Mouse (Mus musculus) limb, embryonic 12.5 days (tissue): ENCODE results near the gene Il9. TPM values are rescaled to one million over a fixed set of nuclear protein-coding genes. Genes with fewer than 3 reads are reported as not detected.

Experiments used
- ATAC-seq: fragments of 200-750 bp; cut with Nextera tagmentation; 2 replicates; pipeline ENCODE4 v1.8.0; 2017; ENCODE audit warnings: low read depth, moderate TSS enrichment; ENCODE audit not compliant: insufficient number of reproducible peaks, insufficient read depth, low FRiP score, low TSS enrichment
- H3K27ac ChIP-seq: fragments of 300-500 bp; sonication (generic); 2 replicates; pipeline ENCODE4 v1.5.1; 2016; ENCODE audit warnings: mild to moderate bottlenecking, moderate library complexity
- H3K27me3 ChIP-seq: fragments of 300-500 bp; sonication (generic); 2 replicates; pipeline ENCODE4 v1.6.1; 2016; ENCODE audit warnings: mild to moderate bottlenecking, moderate library complexity
- H3K36me3 ChIP-seq: fragments of 300-500 bp; sonication (generic); 2 replicates; pipeline ENCODE4 v1.6.1; 2016; ENCODE audit warnings: mild to moderate bottlenecking, moderate library complexity
- H3K4me1 ChIP-seq: fragments of 300-500 bp; sonication (generic); replicated peaks from 2 replicates; pipeline ENCODE4 v1.6.1; 2016
- H3K4me2 ChIP-seq: fragments of 300-500 bp; sonication (generic); 2 replicates; pipeline ENCODE4 v1.6.1; 2016; ENCODE audit warnings: mild to moderate bottlenecking, moderate library complexity
- H3K4me3 ChIP-seq: fragments of 300-500 bp; sonication (generic); replicated peaks from 2 replicates; pipeline ENCODE4 v1.5.1; 2016; ENCODE audit warnings: mild to moderate bottlenecking
- H3K9ac ChIP-seq: fragments of 300-500 bp; sonication (generic); replicated peaks from 2 replicates; pipeline ENCODE4 v1.6.1; 2016; ENCODE audit warnings: mild to moderate bottlenecking, moderate library complexity
- H3K9me3 ChIP-seq: fragments of 300-500 bp; sonication (generic); 2 replicates; pipeline ENCODE4 v1.6.1; 2016; ENCODE audit warnings: mild to moderate bottlenecking, moderate library complexity
- whole genome bisulfite sequencing: fragments of 180-500 bp; shearing (Covaris S2); methylation state at CpG from one replicate; pipeline ENCODE4 v1.1.7; 2016; 5-methylcytosine and 5-hydroxymethylcytosine counted together
- polyA plus RNA-seq: library from polyadenylated mRNA; unstranded; fragments of >200 nt; fragmentation: Nextera tagmentation; extraction: Ambion mirVana; gene quantifications from 2 replicates; pipeline ENCODE4 v1.2.1, GENCODE M21; 2016

Gene Il9
- not detected in 2 replicates for polyA plus RNA-seq

- ATAC-seq: no peak
- Histone ChIP-seq H3K4me1 (no peaks in the 10 kb centered on the region), H3K27me3 (no peaks in the 10 kb centered on the region), H3K4me3 (no peak within 1 kb of the TSS), H3K36me3 (no peaks in the 10 kb centered on the region), H3K4me2 (no peak within 1 kb of the TSS), H3K9ac (no peak within 1 kb of the TSS), H3K27ac (no peak within 1 kb of the TSS), H3K9me3 (no peaks in the 10 kb centered on the region)
- WGBS: 81% methylated on average over 3 of the region's 3 CpGs
These were observed at the start of gene Il9 for GRCm38 (mm10) chr13:56482146-56482545. Gene Il9, minus strand, starts transcription at chr13:56482246.

- Histone ChIP-seq H3K9me3 (0 out of 2 replicates have a peak, but pooled peaks cover 7% of the 10 kb centered on the region), H3K27me3 (no peaks in the 10 kb centered on the region), H3K4me2 (no peak overlapping the region), H3K36me3 (no peaks in the 10 kb centered on the region), H3K4me1 (no peaks in the 10 kb centered on the region), H3K27ac (no peak overlapping the region), H3K9ac (no peak overlapping the region), H3K4me3 (no peak overlapping the region)
- ATAC-seq: no peak
- WGBS: 62% methylated on average over 8 of the region's 8 CpGs
These were observed 47.6 kb upstream of the Il9 start for GRCm38 (mm10) chr13:56529685-56530084.

GRCm38 (mm10) chr13:56529031-56529430 is 47.0 kb upstream of the Il9 start:
- Histone ChIP-seq H3K9ac (no peak overlapping the region), H3K27ac (no peak overlapping the region), H3K36me3 (no peaks in the 10 kb centered on the region), H3K4me3 (no peak overlapping the region), H3K9me3 (0 out of 2 replicates have a peak, but pooled peaks cover 1% of the 10 kb centered on the region), H3K4me2 (no peak overlapping the region), H3K27me3 (no peaks in the 10 kb centered on the region), H3K4me1 (no peaks in the 10 kb centered on the region)
- no peak for ATAC-seq
- WGBS: 69% methylated on average over 4 of the region's 4 CpGs

GRCm38 (mm10) chr13:56528281-56528680 is 46.2 kb upstream of the Il9 start:
- 87% methylated on average over 11 of the region's 11 CpGs for WGBS
- no peaks in the 10 kb centered on the region for H3K27me3 ChIP-seq
- no peaks in the 10 kb centered on the region for H3K9me3 ChIP-seq
- no peak for ATAC-seq
- no peak overlapping the region for H3K27ac ChIP-seq
- no peak overlapping the region for H3K9ac ChIP-seq
- H3K4me1 ChIP-seq: no peaks in the 10 kb centered on the region
- no peak overlapping the region for H3K4me2 ChIP-seq
- H3K36me3 ChIP-seq: no peaks in the 10 kb centered on the region
- H3K4me3 ChIP-seq: no peak overlapping the region

- no peaks in the 10 kb centered on the region for H3K36me3 ChIP-seq
- WGBS: 94% methylated on average over 7 of the region's 7 CpGs
- no peak overlapping the region for H3K9ac ChIP-seq
- no peak overlapping the region for H3K4me3 ChIP-seq
- no peaks in the 10 kb centered on the region for H3K27me3 ChIP-seq
- H3K4me2 ChIP-seq: no peak overlapping the region
- ATAC-seq: no peak
- no peak overlapping the region for H3K27ac ChIP-seq
- H3K9me3 ChIP-seq: no peaks in the 10 kb centered on the region
- H3K4me1 ChIP-seq: no peaks in the 10 kb centered on the region
These were observed 45.8 kb upstream of the Il9 start for GRCm38 (mm10) chr13:56527846-56528245.

- Histone ChIP-seq H3K27ac (no peak overlapping the region), H3K4me3 (no peak overlapping the region), H3K9me3 (no peaks in the 10 kb centered on the region), H3K27me3 (no peaks in the 10 kb centered on the region), H3K36me3 (no peaks in the 10 kb centered on the region), H3K4me2 (no peak overlapping the region), H3K9ac (no peak overlapping the region), H3K4me1 (no peaks in the 10 kb centered on the region)
- 84% methylated on average over 12 of the region's 12 CpGs for WGBS
- ATAC-seq: no peak
These were observed 44.8 kb upstream of the Il9 start for GRCm38 (mm10) chr13:56526871-56527270.

GRCm38 (mm10) chr13:56522821-56523167 is 40.7 kb upstream of the Il9 start:
- H3K4me2 ChIP-seq: peak overlapping the region; percentile 85
- 7% methylated on average over 8 of the region's 8 CpGs for WGBS
- H3K27ac ChIP-seq: peak overlapping the region; percentile 70
- no peaks in the 10 kb centered on the region for H3K36me3 ChIP-seq
- H3K9me3 ChIP-seq: no peaks in the 10 kb centered on the region
- no peak for ATAC-seq
- peak overlapping the region; percentile 71 for H3K9ac ChIP-seq
- H3K4me1 ChIP-seq: no peaks in the 10 kb centered on the region
- H3K27me3 ChIP-seq: no peaks in the 10 kb centered on the region
- H3K4me3 ChIP-seq: peak overlapping the region; percentile 66

GRCm38 (mm10) chr13:56522081-56522820 is 40.2 kb upstream of the Il9 start, which contains the start of gene Fbxl21:
Gene Fbxl21, plus strand, starts transcription at chr13:56522472.
- no peaks in the 10 kb centered on the region for H3K4me1 ChIP-seq
- ATAC-seq: peak; percentile 99
- H3K27me3 ChIP-seq: no peaks in the 10 kb centered on the region
- H3K36me3 ChIP-seq: no peaks in the 10 kb centered on the region
- peak within 1 kb of the TSS; percentile 66 for H3K4me3 ChIP-seq
- H3K27ac ChIP-seq: peak within 1 kb of the TSS; percentile 70
- peak within 1 kb of the TSS; percentile 71 for H3K9ac ChIP-seq
- peak within 1 kb of the TSS; percentile 85 for H3K4me2 ChIP-seq
- H3K9me3 ChIP-seq: no peaks in the 10 kb centered on the region
- WGBS: 2% methylated on average over 56 of the region's 56 CpGs

GRCm38 (mm10) chr13:56516816-56517215 is 34.8 kb upstream of the Il9 start:
- no peaks in the 10 kb centered on the region for H3K36me3 ChIP-seq
- no peaks in the 10 kb centered on the region for H3K27me3 ChIP-seq
- no peak for ATAC-seq
- H3K4me1 ChIP-seq: no peaks in the 10 kb centered on the region
- no peak overlapping the region for H3K27ac ChIP-seq
- 60% methylated on average over 7 of the region's 7 CpGs for WGBS
- H3K4me3 ChIP-seq: no peak overlapping the region
- no peaks in the 10 kb centered on the region for H3K9me3 ChIP-seq
- H3K4me2 ChIP-seq: no peak overlapping the region
- no peak overlapping the region for H3K9ac ChIP-seq

- H3K4me3 ChIP-seq: no peak overlapping the region
- no peaks in the 10 kb centered on the region for H3K36me3 ChIP-seq
- no peaks in the 10 kb centered on the region for H3K27me3 ChIP-seq
- H3K9me3 ChIP-seq: no peaks in the 10 kb centered on the region
- H3K4me2 ChIP-seq: no peak overlapping the region
- H3K9ac ChIP-seq: no peak overlapping the region
- no peaks in the 10 kb centered on the region for H3K4me1 ChIP-seq
- no peak overlapping the region for H3K27ac ChIP-seq
- ATAC-seq: no peak
- WGBS: 79% methylated on average over 4 of the region's 4 CpGs
These were observed 34.3 kb upstream of the Il9 start for GRCm38 (mm10) chr13:56516311-56516710.

GRCm38 (mm10) chr13:56513595-56513994 is 31.5 kb upstream of the Il9 start:
- Histone ChIP-seq H3K4me2 (no peak overlapping the region), H3K27me3 (no peaks in the 10 kb centered on the region), H3K9me3 (no peaks in the 10 kb centered on the region), H3K4me3 (no peak overlapping the region), H3K4me1 (no peaks in the 10 kb centered on the region), H3K27ac (no peak overlapping the region), H3K9ac (no peak overlapping the region), H3K36me3 (no peaks in the 10 kb centered on the region)
- no peak for ATAC-seq

GRCm38 (mm10) chr13:56509796-56510195 is 27.8 kb upstream of the Il9 start:
- 82% methylated on average over 2 of the region's 2 CpGs for WGBS
- ATAC-seq: no peak
- Histone ChIP-seq H3K27ac (no peak overlapping the region), H3K9ac (no peak overlapping the region), H3K4me2 (no peak overlapping the region), H3K9me3 (peaks cover 5% of the 10 kb centered on the region; the same call in 1 of the 2 replicates), H3K4me3 (no peak overlapping the region), H3K4me1 (no peaks in the 10 kb centered on the region), H3K27me3 (no peaks in the 10 kb centered on the region), H3K36me3 (no peaks in the 10 kb centered on the region)
